ENCODE assay signal across 24 mouse cellular contexts in genomic region chr1:133504116-133504515, GRCm38 (mm10).
"Had no signal": no experiment of that assay in that cellular context is flagged by ENCODE, and none has a peak within 500 bp of the region (broad histone marks: within the 10 kb centered on the region; RNA-seq: fewer than 3 reads in every experiment).

No protein-coding gene starts in this region.

- ATAC-seq: hindbrain, postnatal 0 days; liver, embryonic 12.5 days had no signal

- H3K4me1 ChIP-seq: heart, embryonic 13.5 days; heart, embryonic 15.5 days; hindbrain, embryonic 15.5 days; kidney, embryonic 15.5 days; limb, embryonic 15.5 days; liver, embryonic 12.5 days had no signal

- H3K27me3 ChIP-seq: heart, embryonic 13.5 days; heart, embryonic 15.5 days; hindbrain, embryonic 13.5 days; hindbrain, embryonic 15.5 days; kidney, embryonic 15.5 days; limb, embryonic 13.5 days; limb, embryonic 15.5 days; liver, embryonic 12.5 days had no signal

- H3K4me3 ChIP-seq: heart, adult 2 months; heart, embryonic 13.5 days; heart, embryonic 15.5 days; hindbrain, embryonic 13.5 days; hindbrain, embryonic 15.5 days; kidney, embryonic 15.5 days; limb, embryonic 13.5 days; limb, embryonic 15.5 days; liver, embryonic 12.5 days had no signal

- H3K27ac ChIP-seq: heart, adult 2 months; heart, embryonic 13.5 days; heart, embryonic 15.5 days; hindbrain, embryonic 13.5 days; hindbrain, embryonic 15.5 days; hindbrain, postnatal 0 days; kidney, embryonic 15.5 days; kidney, postnatal 0 days; limb, embryonic 13.5 days; limb, embryonic 15.5 days; liver, embryonic 12.5 days; liver, embryonic 14.5 days had no signal

- H3K36me3 ChIP-seq: heart, embryonic 13.5 days; heart, embryonic 15.5 days; hindbrain, embryonic 13.5 days; hindbrain, embryonic 15.5 days; kidney, embryonic 15.5 days; limb, embryonic 13.5 days; limb, embryonic 15.5 days; liver, embryonic 12.5 days had no signal

- DNase-seq: gastrocnemius, postnatal 14 days; gastrocnemius, postnatal 36 days; heart, adult 11 months; heart, adult 2 months; heart, postnatal 14 days; heart, postnatal 36 days; kidney, adult 11 months; kidney, adult 9 months; kidney, postnatal 14 days; layer of hippocampus, adult 9-11 months; layer of hippocampus, postnatal 36 days; left cerebral cortex, postnatal 4 days had no signal

- H3K9me3 ChIP-seq: heart, embryonic 13.5 days; heart, embryonic 15.5 days; hindbrain, embryonic 13.5 days; hindbrain, embryonic 15.5 days; kidney, embryonic 15.5 days; limb, embryonic 13.5 days; limb, embryonic 15.5 days; liver, embryonic 12.5 days had no signal

- H3K4me2 ChIP-seq: heart, embryonic 11.5 days; heart, embryonic 13.5 days; heart, embryonic 15.5 days; hindbrain, embryonic 13.5 days; hindbrain, embryonic 15.5 days; kidney, embryonic 15.5 days; limb, embryonic 13.5 days; limb, embryonic 15.5 days; liver, embryonic 12.5 days had no signal

- H3K9ac ChIP-seq: heart, embryonic 13.5 days; heart, embryonic 15.5 days; hindbrain, embryonic 13.5 days; hindbrain, embryonic 15.5 days; kidney, embryonic 15.5 days; limb, embryonic 13.5 days; limb, embryonic 15.5 days; liver, embryonic 12.5 days; liver, embryonic 14.5 days had no signal
